Mouse (Mus musculus): ENCODE results near the gene Olfr959.

- TF ChIP-seq CTCF (IDR thresholded peaks at IDR 0.05; ENCODE audit: borderline replicate concordance, control insufficient read depth, extremely low read depth, insufficient read depth, low read length, poor library complexity) = no peak
- no peak for TF ChIP-seq POLR2A (IDR thresholded peaks at IDR 0.05; ENCODE audit: control insufficient read depth, extremely low read depth, insufficient read depth, low read length, poor library complexity)
Measured at GRCm38 (mm10) chr9:39553946-39554345, 21.4 kb downstream of the Olfr959 start, which contains the start of gene Olfr958.

Measured in thymus, adult 2 months (tissue).